Mouse (Mus musculus) kidney, postnatal 25 days (tissue): ENCODE results near the gene Pld1.

Experiments
- DNase-seq, 2 experiments: peaks; one replicate each; pipeline ENCODE4 v3.0.0; 2021; ENCODE audit warnings: mixed read lengths in 2 of 2

Pld1 gene

DNA sequence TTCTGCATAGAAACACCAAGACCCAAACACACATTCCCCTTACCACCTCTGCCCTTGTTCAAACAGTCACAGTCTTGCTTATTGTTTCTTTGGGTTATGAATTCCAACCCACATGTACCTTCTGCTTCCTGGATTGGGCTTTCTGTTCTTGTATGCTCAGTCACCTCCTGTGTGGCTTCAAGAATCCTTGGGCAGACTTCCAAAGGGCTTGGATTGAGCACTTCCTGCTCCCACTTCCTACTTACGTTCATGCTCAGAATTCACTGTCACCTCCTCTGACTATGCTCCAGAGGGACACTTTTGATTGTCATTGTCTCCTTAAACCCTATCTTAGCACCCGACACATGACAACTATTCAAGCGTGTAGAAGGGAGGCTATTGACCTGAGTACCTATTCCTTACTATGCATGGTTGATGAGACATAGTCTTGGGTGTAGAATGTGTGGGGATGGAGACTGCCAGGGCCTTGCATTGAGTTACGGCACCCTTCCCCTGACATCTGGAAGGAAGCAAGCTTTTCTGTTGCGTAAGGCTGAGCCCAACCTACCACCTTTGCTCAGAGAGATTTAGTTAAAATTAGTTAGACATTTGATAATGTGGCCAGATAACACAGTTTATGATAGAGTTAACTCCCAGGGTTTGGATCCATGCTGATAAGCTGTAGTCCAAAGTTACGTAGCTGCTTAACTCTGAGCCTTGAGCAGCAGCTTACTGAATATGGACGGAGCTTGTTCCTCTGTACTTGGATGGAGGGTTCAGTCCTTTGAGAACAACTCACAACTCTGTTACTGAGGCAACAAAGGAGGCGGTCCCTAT, 55.9 kb downstream of the Pld1 start:
- DNase-seq: no peak

GRCm38 (mm10) chr3:28004321-28004720, 65.8 kb downstream of the Pld1 start:
- peak; percentile 17 to 56 for DNase-seq

GRCm38 (mm10) chr3:28007684-28008083, 69.2 kb downstream of the Pld1 start:
- peak in 1 of 2 experiments; percentile 7 for DNase-seq

GRCm38 (mm10) chr3:28008369-28008768, 69.9 kb downstream of the Pld1 start:
- peak in 1 of 2 experiments; percentile 1 for DNase-seq

GRCm38 (mm10) chr3:28012177-28012576, 73.7 kb downstream of the Pld1 start:
- DNase-seq: peak in 1 of 2 experiments; percentile 0

DNA sequence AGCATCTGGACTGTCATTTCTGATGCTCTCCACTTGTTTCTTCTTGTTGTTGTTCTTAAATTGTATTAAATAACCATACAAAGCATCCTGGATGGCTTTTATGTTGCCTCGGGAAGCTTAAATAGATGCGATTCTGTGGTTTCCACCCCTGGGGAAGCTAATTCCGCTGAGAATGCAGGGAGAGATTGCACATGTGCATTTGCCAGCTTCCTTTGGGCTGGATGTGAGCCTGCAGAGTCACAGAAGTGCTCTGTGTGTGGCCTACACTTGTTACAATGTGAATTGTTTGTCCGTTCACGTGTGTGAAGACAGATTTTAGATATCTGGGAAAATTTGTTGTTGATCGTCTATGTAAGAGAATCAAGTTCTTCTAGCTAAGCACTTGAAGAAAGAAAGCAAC, 74.9 kb downstream of the Pld1 start:
- no peak for DNase-seq

- DNase-seq: peak in 1 of 2 experiments; percentile 1
Observed at GRCm38 (mm10) chr3:28017002-28017401, 78.5 kb downstream of the Pld1 start.

DNA sequence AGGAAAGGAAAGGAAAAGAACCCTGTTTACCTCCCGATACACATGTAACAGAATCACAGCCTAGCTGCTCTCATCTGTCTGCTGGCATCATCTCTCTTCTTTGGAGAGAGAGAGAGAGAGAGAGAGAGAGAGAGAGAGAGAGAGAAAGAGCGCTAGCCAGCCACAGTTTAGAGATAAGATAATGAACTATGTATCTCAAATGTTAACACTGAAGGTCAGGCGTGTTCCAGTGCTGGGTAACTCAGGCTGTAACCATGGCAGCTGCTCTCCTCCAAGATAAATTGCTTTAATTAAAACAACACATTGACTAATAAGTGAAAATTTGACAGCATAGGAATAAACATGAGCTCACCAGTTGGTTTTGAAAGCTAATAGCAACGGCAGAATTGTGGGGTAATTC, 81.2 kb downstream of the Pld1 start:
- DNase-seq: no peak

DNA sequence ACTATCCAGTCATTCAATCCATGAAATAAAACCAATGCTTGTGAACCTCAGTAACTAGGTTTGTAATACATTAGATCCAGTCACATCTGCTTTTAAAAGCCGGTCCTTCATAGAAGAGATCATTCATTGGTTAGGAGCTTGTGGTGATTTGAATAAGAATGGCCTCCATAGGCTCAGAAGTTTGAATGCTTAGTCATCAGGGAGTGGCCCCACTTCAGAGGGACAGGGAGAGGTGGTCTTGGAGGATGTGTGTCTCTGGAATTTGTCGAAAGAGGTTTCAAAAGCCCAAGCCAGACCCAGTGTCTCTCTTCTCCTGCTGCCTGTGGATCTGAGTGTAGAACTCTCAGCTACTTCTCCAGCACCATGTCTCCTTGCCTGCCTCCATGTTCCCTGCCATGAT, 81.9 kb downstream of the Pld1 start:
- no peak for DNase-seq

GRCm38 (mm10) chr3:28022191-28022590, 83.7 kb downstream of the Pld1 start:
- no peak for DNase-seq

DNA sequence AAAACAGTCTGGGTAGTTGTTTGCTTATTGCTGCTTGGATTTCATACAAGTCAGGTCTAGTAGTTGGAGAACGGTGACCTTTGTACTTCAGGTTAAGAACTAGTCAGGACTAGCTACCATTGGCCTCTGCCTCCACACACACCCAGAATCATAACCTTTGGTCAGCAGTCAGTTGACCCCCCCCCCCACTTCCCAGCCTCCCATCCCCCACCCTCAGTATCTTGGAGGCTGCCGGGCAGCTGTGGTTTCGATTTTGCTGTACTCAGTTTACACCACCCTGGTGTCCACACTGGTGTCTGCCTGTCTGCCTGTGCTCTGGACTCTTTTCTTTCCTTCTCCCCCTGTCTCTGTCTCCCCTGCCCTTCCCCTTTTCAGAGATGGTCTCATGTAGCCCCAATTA, 88.4 kb downstream of the Pld1 start:
- DNase-seq: peak; percentile 40 to 74

GRCm38 (mm10) chr3:28028456-28028855, 90.0 kb downstream of the Pld1 start:
- no peak for DNase-seq

GRCm38 (mm10) chr3:28030860-28031259, 92.4 kb downstream of the Pld1 start:
- DNase-seq: no peak

DNA sequence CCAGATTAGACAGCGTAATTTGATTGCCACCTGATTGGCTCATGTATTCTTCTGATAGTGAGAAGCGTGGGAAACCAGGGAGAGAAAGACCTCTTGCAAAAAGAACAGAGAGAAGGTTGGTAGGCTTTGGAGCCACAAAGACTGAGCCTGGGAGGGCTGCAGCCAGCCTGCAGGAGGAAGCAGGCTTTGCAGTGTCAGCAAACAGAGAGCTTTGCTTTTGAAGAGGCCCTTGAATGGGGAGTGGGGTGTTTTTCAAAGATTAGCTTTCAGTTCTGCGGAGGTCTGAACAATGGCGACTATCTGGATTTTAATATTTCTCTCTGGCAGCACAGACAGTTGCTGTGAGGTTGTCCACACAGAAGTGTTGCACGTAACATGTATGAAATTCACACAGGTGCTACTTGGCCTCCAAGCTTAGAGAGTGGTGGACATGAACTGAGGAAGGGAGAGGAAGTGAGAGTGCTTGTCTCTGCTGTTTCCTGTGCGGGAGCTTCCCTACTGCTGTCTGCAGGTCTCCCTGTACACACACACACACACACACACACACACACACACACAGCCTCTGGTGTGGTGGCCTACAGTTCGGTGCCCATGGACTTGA, 93.2 kb downstream of the Pld1 start:
- DNase-seq: no peak

- DNase-seq: no peak
Observed at GRCm38 (mm10) chr3:28033898-28034297, 95.4 kb downstream of the Pld1 start.

DNA sequence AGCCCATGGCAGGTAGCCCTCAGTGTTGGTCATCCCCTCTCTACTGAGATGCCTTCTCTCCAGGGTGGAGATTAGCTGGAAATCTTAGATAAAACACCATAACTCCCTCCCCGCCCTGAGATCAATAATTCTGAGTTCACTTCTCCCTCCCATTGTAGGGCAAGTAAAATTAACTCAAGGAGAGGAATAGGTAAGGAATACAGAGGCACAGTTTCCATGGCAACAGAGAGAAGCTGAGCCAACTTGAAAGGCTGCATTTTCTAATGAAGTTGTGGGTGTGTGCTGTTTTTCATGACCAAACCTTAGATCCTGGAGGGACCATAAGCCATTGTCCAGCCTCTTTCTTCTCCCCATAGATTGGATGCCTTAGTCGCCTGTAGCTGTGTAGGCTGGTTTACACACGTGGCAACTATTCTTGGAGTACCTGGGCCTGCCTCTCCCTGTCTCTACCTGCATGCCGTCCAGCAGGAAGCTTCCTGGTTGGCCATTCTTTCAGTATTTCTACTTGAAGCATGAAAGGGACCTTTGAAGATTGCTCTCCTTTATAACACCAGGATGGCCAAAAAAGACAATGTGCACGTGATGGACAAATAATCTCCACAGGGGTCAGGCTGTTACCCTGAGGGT, 96.3 kb downstream of the Pld1 start:
- no peak for DNase-seq

GRCm38 (mm10) chr3:28037320-28037932, 98.9 kb downstream of the Pld1 start:
- DNase-seq: peak; percentile 47 to 68

- DNase-seq: no peak
Observed at GRCm38 (mm10) chr3:28038106-28038505, 99.6 kb downstream of the Pld1 start.

GRCm38 (mm10) chr3:28039760-28040159, 101.3 kb downstream of the Pld1 start:
- peak in 1 of 2 experiments; percentile 40 for DNase-seq

GRCm38 (mm10) chr3:28041236-28041635, 102.7 kb downstream of the Pld1 start:
- peak; percentile 33 to 60 for DNase-seq

GRCm38 (mm10) chr3:28042366-28042765, 103.9 kb downstream of the Pld1 start:
- DNase-seq: no peak

DNA sequence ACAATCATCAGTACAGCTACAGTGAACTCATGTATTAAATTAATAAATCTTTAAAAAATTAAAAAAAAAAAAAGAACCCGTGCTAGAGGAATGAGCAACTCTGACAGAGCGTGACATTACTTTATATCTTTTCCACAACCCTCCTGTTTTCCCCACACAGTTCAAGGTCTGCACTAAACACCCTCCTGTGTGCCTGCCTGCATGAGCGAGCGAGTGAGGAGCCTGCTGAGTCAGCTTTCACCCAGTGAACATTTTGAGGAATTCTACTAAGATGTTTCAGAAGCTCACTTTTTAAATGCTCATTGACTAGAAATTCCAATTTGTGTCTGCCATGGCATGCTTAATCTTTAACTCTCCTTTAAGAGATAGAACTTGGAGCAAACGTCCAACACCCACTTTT, 109.1 kb downstream of the Pld1 start:
- peak; percentile 62 to 71 for DNase-seq

GRCm38 (mm10) chr3:28049526-28049925, 111.0 kb downstream of the Pld1 start:
- no peak for DNase-seq
